Mouse (Mus musculus) C2C12 (cell line): Measurements from ENCODE around the gene Pms2.

Source experiments
- CEBPB ChIP-seq: IDR thresholded peaks from one replicate; pipeline ENCODE4 v1.6.1; 2011; ENCODE audit warnings: low read depth, mild to moderate bottlenecking, control low read depth, moderate library complexity
- CTCF ChIP-seq: IDR thresholded peaks from one replicate; pipeline ENCODE4 v1.5.1; 2011; ENCODE audit not compliant: control insufficient read depth, insufficient read depth, insufficient read length
- FOSL1 ChIP-seq: IDR thresholded peaks from one replicate; pipeline ENCODE4 v1.8.0; 2011; ENCODE audit warnings: mild to moderate bottlenecking, low read length; ENCODE audit not compliant: poor library complexity, insufficient read depth, severe bottlenecking
- MYOG ChIP-seq: IDR thresholded peaks from one replicate; pipeline ENCODE4 v1.6.1; 2011; ENCODE audit not compliant: control insufficient read depth, insufficient read length; ENCODE audit errors: extremely low read depth
- USF1 ChIP-seq: IDR thresholded peaks from one replicate; pipeline ENCODE4 v1.6.1; 2011; ENCODE audit warnings: low read depth, mild to moderate bottlenecking, control low read depth, moderate library complexity

DNA sequence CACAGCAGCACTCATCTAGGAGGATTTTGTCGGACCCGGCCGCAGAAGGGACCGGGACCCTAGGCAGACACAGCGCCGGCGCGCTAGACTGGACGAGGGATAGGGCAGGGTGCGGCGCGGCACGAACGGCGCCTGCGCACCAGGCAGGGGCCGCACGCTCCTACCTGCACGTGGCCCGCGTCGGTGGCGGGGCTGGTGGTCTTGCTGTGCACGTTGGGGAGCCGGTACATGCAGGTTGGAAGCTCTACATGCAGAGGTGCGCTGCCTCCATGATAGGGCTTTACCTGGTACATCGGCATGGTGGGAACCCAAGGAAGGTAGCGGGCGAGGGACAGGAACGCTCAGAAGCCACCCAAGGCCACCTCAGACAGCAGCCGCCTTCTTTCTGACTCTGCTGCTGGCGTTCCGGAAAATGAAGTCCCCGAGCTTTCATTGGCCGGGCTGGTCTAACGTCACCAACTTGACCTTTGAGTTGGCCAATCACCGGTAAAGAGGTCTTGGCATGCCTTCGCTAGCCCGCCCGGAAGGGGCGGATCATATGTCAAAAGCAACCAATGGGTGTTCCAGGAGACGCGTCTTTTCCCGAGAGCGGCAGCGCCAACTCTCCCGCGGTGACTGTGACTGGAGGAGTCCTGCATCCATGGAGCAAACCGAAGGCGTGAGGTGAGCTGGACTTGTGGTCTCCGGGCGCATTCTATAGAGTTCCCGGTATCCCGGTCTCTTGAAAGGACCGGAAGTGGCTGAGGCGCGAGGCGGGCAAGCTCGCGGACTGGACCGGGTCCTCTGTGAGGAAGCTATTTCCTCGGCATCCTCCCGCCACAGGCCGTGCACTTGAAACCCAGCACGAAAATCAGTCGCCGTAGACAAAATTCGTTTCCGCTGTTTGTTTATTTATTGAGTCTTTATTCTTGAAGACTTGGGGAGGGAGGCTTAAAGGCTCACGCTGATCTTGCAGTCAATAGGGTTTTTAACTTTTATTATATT, at the start of gene Pms2, which contains the start of gene Aimp2:
- TF ChIP-seq CTCF (no peak), CEBPB (no peak), USF1 (no peak), FOSL1 (no peak), MYOG (no peak)
